Mouse (Mus musculus) spleen, adult 2 months (tissue): ENCODE measurements around the gene Sost. TPM values are rescaled to one million over a fixed set of nuclear protein-coding genes. Genes with fewer than 3 reads are reported as not detected.

ENCODE experiments used
- DNase-seq, 2 experiments: peaks; one replicate each; pipeline versions ENCODE4 v3.0.0 to v3.0.0-alpha.2; 2012 to 2021; ENCODE audit warnings: low spot score in 2 of 2, low read depth in 1 of 2
- H3K27ac ChIP-seq: fragments of 200-500 bp; 2 replicates; pipeline ENCODE4 v1.5.1; 2012; ENCODE audit warnings: low read length, inconsistent platforms; ENCODE audit not compliant: insufficient read depth
- H3K27me3 ChIP-seq: fragments of 200-500 bp; 2 replicates; pipeline ENCODE4 v1.6.1; 2012; ENCODE audit warnings: mild to moderate bottlenecking, moderate library complexity, low read length, inconsistent platforms; ENCODE audit not compliant: control insufficient read depth, insufficient read depth
- H3K36me3 ChIP-seq: fragments of 200-500 bp; 2 replicates; pipeline ENCODE4 v1.6.1; 2012; ENCODE audit warnings: mild to moderate bottlenecking, low read length, inconsistent platforms; ENCODE audit not compliant: control insufficient read depth, insufficient read depth
- H3K4me1 ChIP-seq: fragments of 200-500 bp; 2 replicates; pipeline ENCODE4 v1.6.1; 2011; ENCODE audit warnings: inconsistent platforms; ENCODE audit not compliant: control insufficient read depth, insufficient read depth, insufficient read length
- H3K4me3 ChIP-seq: fragments of 200-500 bp; 2 replicates; pipeline ENCODE4 v1.5.1; 2011; ENCODE audit warnings: mild to moderate bottlenecking, inconsistent platforms; ENCODE audit not compliant: insufficient read depth, insufficient read length; ENCODE audit errors: extremely low read depth
- CTCF ChIP-seq: fragments of 200-500 bp; IDR thresholded peaks from 2 replicates; pipeline ENCODE4 v1.5.1; 2011; ENCODE audit warnings: mild to moderate bottlenecking, inconsistent platforms; ENCODE audit not compliant: insufficient read depth, insufficient read length, insufficient replicate concordance; ENCODE audit errors: extremely low read depth
- POLR2A ChIP-seq: fragments of 200-500 bp; IDR thresholded peaks from 2 replicates; pipeline ENCODE4 v1.6.1; 2011; ENCODE audit warnings: low read depth, low read length, inconsistent platforms
- WGBS: fragments of 180-500 bp; shearing (Covaris S2); methylation state at CpG from one replicate; pipeline ENCODE4 v1.1.7; 2018; 5-methylcytosine and 5-hydroxymethylcytosine counted together
- polyA plus RNA-seq: library from polyadenylated mRNA; depleted of rRNA; stranded (reverse); fragments of >200 nt; gene quantifications from 2 replicates; pipeline ENCODE4 v1.2.3, GENCODE M21; 2012

Gene Sost
- polyA plus RNA-seq, 1 experiment, result 0.05 TPM

GRCm38 (mm10) chr11:101974923-101975322 lies 8.1 kb upstream of the Sost start:
- H3K4me1 ChIP-seq, result no peaks in the 10 kb centered on the region
- H3K4me3 ChIP-seq, result no peak overlapping the region
- 71% methylated on average over 9 of the region's 9 CpGs for WGBS
- no peaks in the 10 kb centered on the region for H3K27me3 ChIP-seq
- TF ChIP-seq POLR2A (no peak), CTCF (0 out of 2 replicates have a peak, but pooled peaks have one; percentile 7)
- H3K36me3 ChIP-seq, result no peaks in the 10 kb centered on the region; the same call in 1 of the 2 replicates
- no peak overlapping the region for H3K27ac ChIP-seq
- no peak for DNase-seq

GRCm38 (mm10) chr11:101974181-101974580 lies 7.4 kb upstream of the Sost start:
- Histone ChIP-seq H3K27ac (no peak overlapping the region), H3K36me3 (no peaks in the 10 kb centered on the region), H3K4me1 (no peaks in the 10 kb centered on the region), H3K27me3 (no peaks in the 10 kb centered on the region), H3K4me3 (no peak overlapping the region)
- 66% methylated on average over 6 of the region's 6 CpGs for WGBS
- TF ChIP-seq CTCF (no peak), POLR2A (no peak)
- DNase-seq, result no peak

GRCm38 (mm10) chr11:101973496-101973895 lies 6.7 kb upstream of the Sost start:
- H3K27me3 ChIP-seq, result no peaks in the 10 kb centered on the region
- H3K27ac ChIP-seq, result no peak overlapping the region
- H3K36me3 ChIP-seq, result no peaks in the 10 kb centered on the region
- no peak for TF ChIP-seq CTCF
- no peak for TF ChIP-seq POLR2A
- H3K4me1 ChIP-seq, result no peaks in the 10 kb centered on the region
- no peak for DNase-seq
- H3K4me3 ChIP-seq, result no peak overlapping the region
- WGBS, result 84% methylated on average over 9 of the region's 9 CpGs

- no peaks in the 10 kb centered on the region for H3K27me3 ChIP-seq
- H3K4me3 ChIP-seq, result no peak overlapping the region
- H3K36me3 ChIP-seq, result no peaks in the 10 kb centered on the region
- DNase-seq, result no peak
- H3K4me1 ChIP-seq, result no peaks in the 10 kb centered on the region
- TF ChIP-seq CTCF (no peak), POLR2A (no peak)
- WGBS, result 89% methylated on average over 5 of the region's 5 CpGs
- H3K27ac ChIP-seq, result no peak overlapping the region
These were observed 5.8 kb upstream of the Sost start for GRCm38 (mm10) chr11:101972651-101973050.

GRCm38 (mm10) chr11:101972097-101972496 lies 5.3 kb upstream of the Sost start:
- H3K4me1 ChIP-seq, result no peaks in the 10 kb centered on the region
- no peak overlapping the region for H3K27ac ChIP-seq
- DNase-seq, result no peak
- H3K36me3 ChIP-seq, result no peaks in the 10 kb centered on the region
- 54% methylated on average over 3 of the region's 3 CpGs for WGBS
- no peak overlapping the region for H3K4me3 ChIP-seq
- H3K27me3 ChIP-seq, result no peaks in the 10 kb centered on the region
- no peak for TF ChIP-seq CTCF
- TF ChIP-seq POLR2A, result no peak

GRCm38 (mm10) chr11:101971410-101971809 lies 4.6 kb upstream of the Sost start:
- WGBS, result 35% methylated on average over 3 of the region's 3 CpGs
- TF ChIP-seq POLR2A (no peak), CTCF (peak; percentile 77)
- Histone ChIP-seq H3K4me1 (no peaks in the 10 kb centered on the region), H3K36me3 (no peaks in the 10 kb centered on the region), H3K4me3 (no peak overlapping the region), H3K27ac (no peak overlapping the region), H3K27me3 (no peaks in the 10 kb centered on the region)
- peak in 1 of 2 experiments; percentile 24 for DNase-seq

- TF ChIP-seq CTCF, result no peak
- no peak for TF ChIP-seq POLR2A
- Histone ChIP-seq H3K27ac (no peak overlapping the region), H3K4me1 (peaks cover 6% of the 10 kb centered on the region; the same call in 1 of the 2 replicates), H3K36me3 (no peaks in the 10 kb centered on the region), H3K27me3 (0 out of 2 replicates have a peak, but pooled peaks cover 2% of the 10 kb centered on the region), H3K4me3 (no peak overlapping the region)
- WGBS, result 86% methylated on average over 13 of the region's 13 CpGs
- no peak for DNase-seq
These were observed 3.0 kb upstream of the Sost start for GRCm38 (mm10) chr11:101969835-101970234.
